Comparison of ENCODE assay signal across 9 mouse cellular contexts in the genomic region with DNA sequence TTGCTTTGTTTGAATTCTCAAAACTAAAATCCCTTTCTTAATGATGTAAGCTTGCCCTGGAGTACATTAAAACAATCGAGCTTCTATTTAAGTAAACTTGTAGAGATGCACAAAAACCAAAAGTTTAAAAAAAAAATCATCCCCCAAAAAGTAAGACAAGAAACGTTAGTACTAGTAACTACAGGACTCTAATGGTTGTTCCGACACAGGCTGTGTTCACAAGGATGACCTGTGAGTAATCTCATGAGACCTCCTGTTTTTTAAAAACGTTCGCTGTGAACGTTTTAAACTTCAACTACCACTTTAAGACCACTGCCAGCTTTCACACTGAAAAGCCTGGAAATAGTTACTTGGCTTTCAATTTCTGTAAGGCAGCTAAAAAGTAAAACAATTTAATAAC.
A peak's percentile ranks its signal among the peaks of the same experiment; 100 is the strongest.
DNase-seq lines count a peak whose midpoint lies in the region; ATAC-seq and TF ChIP-seq lines count a peak whose summit lies in the region.
"Had no signal": no experiment of that assay in that cellular context is flagged by ENCODE, and none has a peak within 500 bp of the region (broad histone marks: within the 10 kb centered on the region; RNA-seq: fewer than 3 reads in every experiment).

No protein-coding gene starts in this region.

- H3K4me1 ChIP-seq in heart, adult 2 months (ENCODE audit: control insufficient read depth, insufficient read depth, low read length) = peaks cover 24% of the 10 kb centered on the region
- H3K4me1 ChIP-seq in neural tube, embryonic 11.5 days (ENCODE audit: control insufficient read depth, insufficient read depth, low read length) = no peaks in the 10 kb centered on the region
- peaks cover 21% of the 10 kb centered on the region for H3K4me1 ChIP-seq in limb, embryonic 14.5 days (ENCODE audit: control insufficient read depth, insufficient read depth, low read length)
- H3K4me1 ChIP-seq in stomach, embryonic 16.5 days (ENCODE audit: control insufficient read depth, insufficient read depth, low read length) = peaks cover 18% of the 10 kb centered on the region

- H3K79me2 ChIP-seq in heart, adult 2 months (replicated peaks; ENCODE audit: control insufficient read depth, insufficient read depth, low read length) = peaks cover 3% of the 10 kb centered on the region

- H3K27me3 ChIP-seq in heart, adult 2 months (ENCODE audit: control insufficient read depth, insufficient read depth, low read length) = no peaks in the 10 kb centered on the region
- H3K27me3 ChIP-seq in neural tube, embryonic 11.5 days (ENCODE audit: control insufficient read depth, insufficient read depth, low read length) = no peaks in the 10 kb centered on the region
- no peaks in the 10 kb centered on the region for H3K27me3 ChIP-seq in limb, embryonic 14.5 days (ENCODE audit: control insufficient read depth, insufficient read depth, low read length)
- no peaks in the 10 kb centered on the region for H3K27me3 ChIP-seq in stomach, embryonic 16.5 days (ENCODE audit: control insufficient read depth, insufficient read depth, low read length)

- no peak for TF ChIP-seq POLR2A in heart, adult 2 months (IDR thresholded peaks at IDR 0.05; ENCODE audit: insufficient read depth, low read depth, low read length)
- no peak for TF ChIP-seq POLR2A in limb, embryonic 14.5 days (IDR thresholded peaks at IDR 0.05; ENCODE audit: borderline replicate concordance, extremely low read depth, insufficient read depth, insufficient read length)

- H3K4me2 ChIP-seq in neural tube, embryonic 11.5 days (ENCODE audit: low read depth) = peak overlapping the region; percentile 68; the same call in 1 of the 2 replicates
- peak overlapping the region; percentile 56 for H3K4me2 ChIP-seq in limb, embryonic 14.5 days (replicated peaks; ENCODE audit: low read depth, low read length, severe bottlenecking)
- peak overlapping the region; percentile 75 for H3K4me2 ChIP-seq in stomach, embryonic 16.5 days (ENCODE audit: low read depth, low read length)

- ATAC-seq in neural tube, embryonic 11.5 days (ENCODE audit: insufficient read depth, low FRiP score, low TSS enrichment) = no peak
- ATAC-seq in limb, embryonic 14.5 days (ENCODE audit: low FRiP score, low read depth) = no peak
- no peak for ATAC-seq in stomach, embryonic 16.5 days (ENCODE audit: insufficient read depth, low FRiP score)

- 5% methylated on average over 6 of the region's 6 CpGs for whole genome bisulfite sequencing in heart, adult 2 months
- 52% methylated on average over 6 of the region's 6 CpGs for WGBS in neural tube, embryonic 11.5 days
- WGBS in limb, embryonic 14.5 days = 24% methylated on average over 6 of the region's 6 CpGs
- 14% methylated on average over 6 of the region's 6 CpGs for WGBS in stomach, embryonic 16.5 days

- no peaks in the 10 kb centered on the region for H3K9me3 ChIP-seq in neural tube, embryonic 11.5 days (ENCODE audit: control insufficient read depth, low read length)
- no peaks in the 10 kb centered on the region for H3K9me3 ChIP-seq in limb, embryonic 14.5 days (ENCODE audit: control insufficient read depth, low read length)
- H3K9me3 ChIP-seq in stomach, embryonic 16.5 days (replicated peaks; ENCODE audit: control insufficient read depth, low read length) = no peaks in the 10 kb centered on the region

- DNase-seq in heart, adult 2 months = no peak
- no peak for DNase-seq in heart, postnatal 4 days
- DNase-seq in neural tube, embryonic 11.5 days (ENCODE audit: low spot score) = no peak
- DNase-seq in neural tube, embryonic 10.5 days (ENCODE audit: extremely low spot score, low spot score) = no peak
- DNase-seq in limb, embryonic 14.5 days (ENCODE audit: low spot score) = no peak
- no peak for DNase-seq in cerebellum, postnatal 36 days
- no peak for DNase-seq in frontal cortex, postnatal 25 days (ENCODE audit: low spot score in 2 of 2)
- DNase-seq: kidney, postnatal 4 days had no signal

- H3K9ac ChIP-seq in heart, adult 2 months (ENCODE audit: low read depth, low read length) = no peak overlapping the region
- H3K9ac ChIP-seq in neural tube, embryonic 11.5 days (ENCODE audit: low read length) = no peak overlapping the region
- no peak overlapping the region for H3K9ac ChIP-seq in limb, embryonic 14.5 days (ENCODE audit: low read depth, low read length, severe bottlenecking)
- H3K9ac ChIP-seq in stomach, embryonic 16.5 days (ENCODE audit: low read length) = no peak overlapping the region; the same call in 1 of the 2 replicates

- intact Hi-C loops in heart, adult 2 months (cut with DNase I) = no loop called here

- H3K36me3 ChIP-seq in heart, adult 2 months (ENCODE audit: control insufficient read depth, insufficient read depth, low read length) = peaks cover 34% of the 10 kb centered on the region
- H3K36me3 ChIP-seq in neural tube, embryonic 11.5 days (ENCODE audit: control insufficient read depth, insufficient read depth, low read length) = no peaks in the 10 kb centered on the region
- H3K36me3 ChIP-seq in limb, embryonic 14.5 days (ENCODE audit: control insufficient read depth, insufficient read depth, low read length) = no peaks in the 10 kb centered on the region
- no peaks in the 10 kb centered on the region for H3K36me3 ChIP-seq in stomach, embryonic 16.5 days (ENCODE audit: control insufficient read depth, insufficient read depth, low read length)

- no peak for TF ChIP-seq EP300 in heart, adult 2 months (IDR thresholded peaks at IDR 0.05; ENCODE audit: insufficient read depth, low read depth, low read length)

- peak overlapping the region; percentile 97 for H3K27ac ChIP-seq in heart, adult 2 months
- no peak overlapping the region for H3K27ac ChIP-seq in neural tube, embryonic 11.5 days (ENCODE audit: low read depth, low read length)
- no peak overlapping the region; the same call in 1 of the 2 replicates for H3K27ac ChIP-seq in limb, embryonic 14.5 days (replicated peaks; ENCODE audit: low read depth, low read length)
- no peak overlapping the region for H3K27ac ChIP-seq in stomach, embryonic 16.5 days (ENCODE audit: low read length)

- TF ChIP-seq CTCF in heart, adult 2 months (IDR thresholded peaks at IDR 0.05) = no peak

- peak overlapping the region; percentile 81 for H3K4me3 ChIP-seq in heart, adult 2 months
- H3K4me3 ChIP-seq in neural tube, embryonic 11.5 days (ENCODE audit: low read depth, low read length) = no peak overlapping the region
- H3K4me3 ChIP-seq in limb, embryonic 14.5 days (replicated peaks; ENCODE audit: low read length) = peak overlapping the region; percentile 57
- H3K4me3 ChIP-seq in stomach, embryonic 16.5 days (replicated peaks; ENCODE audit: low read length) = peak overlapping the region; percentile 68
